Mouse (Mus musculus) cerebellum, postnatal 4 days (tissue): ENCODE results near the gene Fut8.
A peak's percentile ranks its signal among the peaks of the same experiment; 100 is the strongest.
"Not testable (repeated sequence)": the region's sequence is repeated elsewhere in the genome, so short reads cannot be mapped to it uniquely, and the experiment has no call there.

ENCODE experiments used
- DNase-seq, 2 experiments: peaks; one replicate each; pipeline ENCODE4 v3.0.0; 2022; ENCODE audit warnings: low spot score in 2 of 2, mixed read lengths in 1 of 2

The Fut8 gene

GRCm38 (mm10) chr12:77500439-77501055 is 262.6 kb downstream of the Fut8 start:
- peak in 1 of 2 experiments; percentile 66 for DNase-seq

- DNase-seq = peak in 1 of 2 experiments; percentile 30
Measured at GRCm38 (mm10) chr12:77501466-77502240, 263.7 kb downstream of the Fut8 start.

GRCm38 (mm10) chr12:77502243-77502642 is 264.3 kb downstream of the Fut8 start:
- DNase-seq = no peak

GRCm38 (mm10) chr12:77505431-77505830 is 267.5 kb downstream of the Fut8 start:
- DNase-seq = no peak

- no peak for DNase-seq
Measured at GRCm38 (mm10) chr12:77507770-77508169, 269.8 kb downstream of the Fut8 start.

GRCm38 (mm10) chr12:77510758-77511157 is 272.8 kb downstream of the Fut8 start:
- no peak for DNase-seq

- DNase-seq = peak in 1 of 2 experiments; percentile 39
Measured at GRCm38 (mm10) chr12:77511206-77511605, 273.3 kb downstream of the Fut8 start.

GRCm38 (mm10) chr12:77511631-77512030 is 273.7 kb downstream of the Fut8 start:
- DNase-seq = no peak

GRCm38 (mm10) chr12:77516805-77517204 is 278.9 kb downstream of the Fut8 start:
- no peak for DNase-seq

GRCm38 (mm10) chr12:77517691-77518090 is 279.8 kb downstream of the Fut8 start:
- no peak for DNase-seq

GRCm38 (mm10) chr12:77519534-77520102 is 281.7 kb downstream of the Fut8 start:
- no peak for DNase-seq

GRCm38 (mm10) chr12:77524014-77524413 is 286.1 kb downstream of the Fut8 start:
- not testable (repeated sequence) for DNase-seq
